Mouse (Mus musculus) liver, adult 2 months (tissue): ENCODE measurements around the gene Stx4a.

Experiments
- CTCF ChIP-seq: fragments of 200-500 bp; IDR thresholded peaks from 2 replicates; pipeline ENCODE4 v1.5.1; 2011; ENCODE audit warnings: low read depth, low read length, control low read depth
- POLR2A ChIP-seq: fragments of 200-500 bp; IDR thresholded peaks from 2 replicates; pipeline ENCODE4 v1.6.1; 2011; ENCODE audit warnings: low read length, control low read depth; ENCODE audit not compliant: insufficient read depth; ENCODE audit errors: extremely low read depth

DNA sequence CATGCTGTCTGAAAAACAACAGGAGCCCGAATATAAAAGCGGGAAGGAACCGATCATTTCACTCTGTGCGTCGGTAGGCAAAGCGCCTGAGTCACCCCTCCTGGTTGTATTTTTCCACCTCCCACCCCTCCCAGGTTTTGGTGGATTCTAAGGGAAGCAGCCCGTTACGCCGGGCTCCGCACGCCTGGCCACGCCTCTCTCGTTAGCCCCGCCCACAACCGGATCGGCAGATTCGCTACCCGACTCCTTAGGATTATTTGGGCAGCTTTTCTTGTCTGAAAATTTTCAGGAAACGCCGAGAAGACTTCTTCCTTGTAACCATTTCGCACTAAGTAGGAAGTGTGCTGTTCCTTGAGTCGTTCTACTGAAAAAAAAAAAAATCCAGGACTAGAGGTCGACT, 47.7 kb upstream of the Stx4a start, which contains the start of gene Setd1a:
- TF ChIP-seq CTCF (no peak), POLR2A (no peak)
